Mouse (Mus musculus) limb, embryonic 11.5 days (tissue): ENCODE data around the gene Xrcc1. TPM values are rescaled to one million over a fixed set of nuclear protein-coding genes. Genes with fewer than 3 reads are reported as not detected.
A peak's percentile ranks its signal among the peaks of the same experiment; 100 is the strongest.
"Not testable (repeated sequence)": the region's sequence is repeated elsewhere in the genome, so short reads cannot be mapped to it uniquely, and the experiment has no call there.

ENCODE experiments used
- ATAC-seq: fragments of 200-750 bp; cut with Nextera tagmentation; 2 replicates; pipeline ENCODE4 v1.8.0; 2017; ENCODE audit warnings: low read depth; ENCODE audit not compliant: insufficient number of reproducible peaks, low FRiP score, low TSS enrichment
- DNase-seq: peaks from one replicate; pipeline ENCODE4 v3.0.0-alpha.2; 2015; ENCODE audit warnings: low spot score
- H3K27ac ChIP-seq: fragments of 300-500 bp; sonication (generic); replicated peaks from 2 replicates; pipeline ENCODE4 v1.5.1; 2014; ENCODE audit warnings: low read depth, mild to moderate bottlenecking, low read length
- H3K27me3 ChIP-seq: fragments of 300-500 bp; sonication (generic); 2 replicates; pipeline ENCODE4 v1.6.1; 2014; ENCODE audit warnings: mild to moderate bottlenecking, low read length, mixed read lengths; ENCODE audit not compliant: control insufficient read depth, insufficient read depth
- H3K36me3 ChIP-seq: fragments of 300-500 bp; sonication (generic); 2 replicates; pipeline ENCODE4 v1.6.1; 2014; ENCODE audit warnings: mild to moderate bottlenecking, low read length, moderate library complexity, mixed read lengths; ENCODE audit not compliant: control insufficient read depth, insufficient read depth
- H3K4me1 ChIP-seq: fragments of 300-500 bp; sonication (generic); 2 replicates; pipeline ENCODE4 v1.6.1; 2014; ENCODE audit warnings: low read length, mixed read lengths; ENCODE audit not compliant: control insufficient read depth, insufficient read depth
- H3K4me2 ChIP-seq: fragments of 300-500 bp; sonication (generic); 2 replicates; pipeline ENCODE4 v1.6.1; 2014; ENCODE audit warnings: low read depth, mild to moderate bottlenecking, moderate library complexity; ENCODE audit not compliant: severe bottlenecking
- H3K4me3 ChIP-seq: fragments of 300-500 bp; sonication (generic); 2 replicates; pipeline ENCODE4 v1.5.1; 2014; ENCODE audit warnings: low read depth, low read length
- H3K9ac ChIP-seq: fragments of 300-500 bp; sonication (generic); 2 replicates; pipeline ENCODE4 v1.6.1; 2014; ENCODE audit warnings: mild to moderate bottlenecking, low read length
- H3K9me3 ChIP-seq: fragments of 300-500 bp; sonication (generic); 2 replicates; pipeline ENCODE4 v1.6.1; 2016; ENCODE audit warnings: low read length; ENCODE audit not compliant: control insufficient read depth
- WGBS: fragments of 180-500 bp; shearing (Covaris S2); extraction: QIAGEN DNeasy Blood & Tissue Kit; methylation state at CpG from one replicate; pipeline ENCODE4 v1.1.7; 2014; 5-methylcytosine and 5-hydroxymethylcytosine counted together
- polyA plus RNA-seq: library from polyadenylated mRNA; unstranded; fragments of >200 nt; fragmentation: Nextera tagmentation; extraction: Ambion mirVana; gene quantifications from 2 replicates; pipeline ENCODE4 v1.2.1, GENCODE M21; 2014

Gene Xrcc1
- polyA plus RNA-seq, 1 experiment from 2014 or later: 141 TPM

DNA sequence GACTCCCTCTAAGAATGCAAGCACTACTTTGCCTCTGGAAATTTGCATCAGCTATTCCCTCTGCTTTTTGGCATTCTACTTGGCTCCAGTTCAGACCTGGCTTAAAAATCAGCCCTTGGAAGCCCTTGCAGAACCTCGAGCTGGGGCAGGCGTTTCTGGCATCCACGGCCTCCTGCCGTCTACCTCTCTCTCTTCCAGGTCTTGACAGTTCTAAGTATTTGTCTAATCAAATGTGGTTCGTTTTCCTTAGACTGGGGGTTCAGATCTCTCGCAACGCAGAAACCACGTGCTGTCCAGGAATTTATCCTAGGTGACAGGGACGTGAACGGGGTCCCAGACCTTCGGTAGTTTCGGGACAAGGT lies 39.6 kb upstream of the Xrcc1 start:
- no peak for ATAC-seq

DNA sequence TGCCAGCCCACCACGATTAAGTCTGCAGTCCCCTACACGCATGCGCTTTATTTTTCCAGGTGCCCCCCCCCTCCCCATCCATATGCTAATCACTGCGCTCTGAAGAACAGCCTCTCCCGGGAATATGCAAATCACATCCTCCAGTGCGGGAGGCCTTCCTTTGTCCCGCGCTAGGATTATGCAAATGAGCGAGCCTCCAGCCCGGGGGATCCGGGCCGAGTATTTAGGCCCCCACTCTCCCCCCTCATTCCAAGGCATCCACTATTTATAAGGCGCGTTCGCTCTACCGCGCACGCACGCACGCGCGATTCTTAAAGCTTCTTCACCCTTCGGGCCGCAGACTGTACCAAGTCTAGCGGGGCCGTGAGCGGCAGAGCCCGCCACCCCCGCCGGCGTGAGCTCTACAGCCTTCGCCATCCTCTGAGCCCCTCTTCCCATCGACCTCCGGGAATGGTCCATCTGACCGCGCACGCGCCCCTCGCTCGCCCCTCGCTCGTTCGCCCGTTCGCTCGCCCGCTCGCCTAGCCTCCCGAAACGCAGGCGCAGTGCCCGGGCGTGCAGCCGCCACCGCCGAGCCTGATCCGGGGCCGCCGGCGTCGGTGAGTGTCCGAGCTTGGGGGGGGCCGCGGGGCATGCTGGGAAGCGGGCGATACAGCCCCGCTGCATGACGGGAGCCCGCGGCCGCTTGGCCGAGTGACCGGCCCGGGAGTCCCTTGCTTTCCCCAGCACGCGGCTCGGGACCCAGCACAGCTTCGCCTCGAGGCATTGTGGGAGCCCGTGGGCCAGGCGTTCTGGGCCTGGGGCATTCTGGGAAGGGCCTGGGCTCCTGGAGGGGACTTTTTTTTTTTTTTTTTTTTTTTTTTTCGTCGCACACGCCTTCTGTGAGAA lies 39.0 kb upstream of the Xrcc1 start, which contains the start of gene Zfp428:
TSS of gene Zfp428 (plus strand) at position 169 of the 888 bp plus-strand sequence.
- no peaks in the 10 kb centered on the region for H3K27me3 ChIP-seq
- peak within 1 kb of the TSS; percentile 88 for H3K4me2 ChIP-seq
- H3K4me1 ChIP-seq: 0 out of 2 replicates have a peak, but pooled peaks cover 8% of the 10 kb centered on the region
- under 1% methylated on average over 84 of the region's 84 CpGs for WGBS
- peak within 1 kb of the TSS; percentile 98 for H3K27ac ChIP-seq
- ATAC-seq (peak; percentile 78), DNase-seq (peak; percentile 90)
- peak within 1 kb of the TSS; percentile 67 for H3K4me3 ChIP-seq
- H3K9me3 ChIP-seq: no peaks in the 10 kb centered on the region
- H3K9ac ChIP-seq: peak within 1 kb of the TSS; percentile 96
- no peaks in the 10 kb centered on the region for H3K36me3 ChIP-seq

More for the DNA sequence above, 39.6 kb upstream of the Xrcc1 start:
- Histone ChIP-seq H3K4me2 (peak overlapping the region; percentile 88), H3K4me1 (0 out of 2 replicates have a peak, but pooled peaks cover 8% of the 10 kb centered on the region), H3K9ac (peak overlapping the region; percentile 96), H3K27me3 (0 out of 2 replicates have a peak, but pooled peaks cover under 1% of the 10 kb centered on the region), H3K36me3 (no peaks in the 10 kb centered on the region), H3K27ac (peak overlapping the region; percentile 98), H3K4me3 (peak overlapping the region; percentile 67), H3K9me3 (no peaks in the 10 kb centered on the region)
- no peak for DNase-seq
- under 1% methylated on average over 12 of the region's 12 CpGs for WGBS

DNA sequence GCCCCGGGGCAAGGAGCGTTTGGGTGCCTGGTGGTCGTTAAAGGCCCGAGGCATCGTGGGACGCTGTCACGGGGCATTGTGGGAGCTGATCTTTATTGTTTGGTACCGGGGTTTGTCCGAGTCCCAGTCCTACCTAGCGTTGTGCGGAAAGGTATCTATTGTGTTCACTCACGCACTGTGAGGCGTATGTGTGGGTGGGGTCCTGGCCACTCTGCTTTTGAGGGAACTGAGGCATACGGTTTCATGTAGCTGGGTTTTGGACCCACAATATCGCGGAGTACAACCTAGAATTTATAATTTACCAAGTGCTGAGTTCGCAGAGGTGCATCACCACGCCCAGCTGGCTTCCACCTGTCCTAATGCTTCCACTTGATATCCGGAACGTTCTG lies 38.4 kb upstream of the Xrcc1 start:
- peak; percentile 18; the same call in 1 of the 2 replicates for ATAC-seq

DNA sequence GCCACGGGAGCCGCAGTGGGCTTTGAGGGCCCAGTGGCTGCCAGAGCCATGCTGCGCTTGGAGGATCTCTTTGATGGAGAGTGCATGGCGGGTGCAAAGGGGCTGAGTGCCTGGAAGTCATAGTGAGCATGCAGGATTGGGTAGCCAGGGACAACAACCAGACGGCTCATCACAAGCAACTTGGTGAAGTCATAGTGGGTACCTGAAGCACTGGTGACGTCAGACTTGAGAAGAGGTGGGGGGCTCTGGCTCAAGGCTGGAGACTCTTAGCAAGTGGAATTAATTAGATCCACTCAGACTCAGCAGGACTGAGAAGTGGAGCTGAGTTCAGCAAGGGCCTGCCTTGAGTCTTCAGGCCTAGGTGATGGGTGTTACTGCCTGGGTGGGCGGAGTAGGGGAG lies 33.7 kb upstream of the Xrcc1 start, which contains the start of gene AC161166.1:
TSS of gene AC161166.1 (minus strand) at position 101 of the 400 bp plus-strand sequence.
- DNase-seq: no peak
- 0 out of 2 replicates have a peak, but pooled peaks cover 2% of the 10 kb centered on the region for H3K4me1 ChIP-seq
- ATAC-seq: no peak
- no peaks in the 10 kb centered on the region for H3K9me3 ChIP-seq
- no peak within 1 kb of the TSS for H3K4me3 ChIP-seq
- no peak within 1 kb of the TSS for H3K4me2 ChIP-seq
- H3K27ac ChIP-seq: no peak within 1 kb of the TSS
- H3K36me3 ChIP-seq: no peaks in the 10 kb centered on the region; the same call in 1 of the 2 replicates
- 90% methylated on average over 7 of the region's 7 CpGs for WGBS
- H3K9ac ChIP-seq: no peak within 1 kb of the TSS
- no peaks in the 10 kb centered on the region for H3K27me3 ChIP-seq

More for the DNA sequence above, 38.4 kb upstream of the Xrcc1 start:
- H3K4me3 ChIP-seq: peak overlapping the region; percentile 67
- no peaks in the 10 kb centered on the region for H3K27me3 ChIP-seq
- DNase-seq: no peak
- peak overlapping the region; percentile 96 for H3K9ac ChIP-seq
- H3K4me2 ChIP-seq: peak overlapping the region; percentile 88
- H3K4me1 ChIP-seq: 0 out of 2 replicates have a peak, but pooled peaks cover 8% of the 10 kb centered on the region
- H3K9me3 ChIP-seq: no peaks in the 10 kb centered on the region
- H3K27ac ChIP-seq: peak overlapping the region; percentile 98
- WGBS: 1% methylated on average over 20 of the region's 20 CpGs
- no peaks in the 10 kb centered on the region for H3K36me3 ChIP-seq

DNA sequence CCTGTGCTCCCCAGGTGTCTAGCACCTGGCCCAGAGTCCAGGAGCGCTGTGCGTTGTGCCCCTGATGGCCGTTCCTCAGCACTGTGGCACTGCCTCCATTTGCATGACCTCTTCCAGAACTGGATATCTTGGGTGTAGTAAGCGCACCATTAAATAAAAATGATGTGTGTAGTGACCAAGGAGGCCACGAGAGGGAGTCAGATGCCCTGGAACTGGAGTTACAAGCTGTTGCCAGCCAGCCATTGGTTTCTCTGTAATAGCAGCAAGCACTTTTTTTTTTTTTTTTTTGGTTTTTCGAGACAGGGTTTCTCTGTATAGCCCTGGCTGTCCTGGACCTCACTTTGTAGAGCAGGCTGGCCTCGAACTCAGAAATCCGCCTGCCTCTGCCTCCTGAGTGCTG lies 29.8 kb upstream of the Xrcc1 start:
- H3K27me3 ChIP-seq, H3K4me1 ChIP-seq, H3K4me2 ChIP-seq, ATAC-seq, H3K9ac ChIP-seq, H3K27ac ChIP-seq, H3K9me3 ChIP-seq, H3K36me3 ChIP-seq, H3K4me3 ChIP-seq: not testable (repeated sequence)
- WGBS: 66% methylated on average over 8 of the region's 8 CpGs
- DNase-seq: peak; percentile 31

DNA sequence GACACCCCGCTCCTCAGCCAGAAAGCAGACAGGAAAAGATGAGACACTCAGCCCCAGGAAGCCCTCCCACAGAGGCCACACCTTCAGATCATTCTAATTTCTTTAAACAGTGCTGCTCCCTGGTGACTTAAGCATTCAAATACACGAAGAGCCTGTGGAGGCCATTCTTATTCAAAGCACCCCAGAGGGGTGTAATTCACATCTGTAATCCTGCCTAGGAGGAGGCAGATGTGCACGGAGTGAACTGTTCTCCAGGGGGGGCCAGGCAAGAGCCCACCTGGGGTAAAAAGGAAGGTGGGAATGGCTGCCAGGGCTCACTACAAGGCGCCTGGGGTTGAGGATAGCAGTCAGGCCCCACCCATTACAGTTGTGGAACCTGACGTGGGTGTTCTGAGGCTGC lies 29.0 kb upstream of the Xrcc1 start:
- Histone ChIP-seq H3K27me3 (no peaks in the 10 kb centered on the region), H3K4me2 (no peak overlapping the region), H3K4me1 (no peaks in the 10 kb centered on the region), H3K9me3 (no peaks in the 10 kb centered on the region), H3K4me3 (no peak overlapping the region), H3K36me3 (no peaks in the 10 kb centered on the region; the same call in 1 of the 2 replicates), H3K9ac (no peak overlapping the region), H3K27ac (no peak overlapping the region)
- ATAC-seq (no peak), DNase-seq (no peak)
- 61% methylated on average over 5 of the region's 5 CpGs for WGBS

DNA sequence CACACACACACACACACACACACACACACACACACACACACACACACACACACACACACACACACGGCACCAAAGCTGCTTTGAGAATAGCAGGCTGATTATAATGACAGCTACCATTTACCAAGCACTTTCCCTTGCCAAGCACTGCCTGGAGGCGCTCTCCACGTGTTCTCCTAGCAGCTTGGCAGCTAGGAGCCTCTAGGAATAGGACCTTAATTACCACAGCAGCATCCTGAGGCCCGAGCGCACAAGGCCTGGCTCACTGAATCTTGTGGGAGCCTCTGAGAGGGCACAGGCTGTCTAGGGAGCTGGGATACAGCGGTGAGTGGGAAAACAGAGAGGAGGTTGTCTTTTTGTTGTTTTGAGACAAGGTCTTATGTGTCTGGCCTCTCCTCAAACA lies 28.4 kb upstream of the Xrcc1 start:
- no peaks in the 10 kb centered on the region for H3K27me3 ChIP-seq

DNA sequence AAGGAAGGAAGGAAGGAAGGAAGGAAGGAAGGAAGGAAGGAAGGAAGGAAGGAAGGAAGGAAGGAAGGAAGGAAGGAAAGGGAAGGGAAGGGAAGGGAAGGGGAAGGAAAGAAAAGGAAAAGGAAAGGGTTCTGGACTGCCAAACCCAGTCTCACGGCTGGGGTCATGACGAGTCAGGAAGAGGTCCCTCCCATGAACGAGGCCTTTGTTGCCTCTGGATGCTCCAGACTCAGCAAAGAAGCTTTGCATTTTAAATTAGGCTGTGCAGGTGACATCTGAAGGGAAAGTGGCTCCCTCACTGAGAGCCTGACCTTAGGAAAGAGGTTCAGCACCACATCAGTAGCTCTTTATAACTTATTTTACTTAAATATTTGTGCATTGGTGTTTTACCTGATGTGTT lies 27.0 kb upstream of the Xrcc1 start:
- ATAC-seq: no peak

More for the DNA sequence above, 28.4 kb upstream of the Xrcc1 start:
- Histone ChIP-seq H3K27ac (no peak overlapping the region), H3K4me1 (no peaks in the 10 kb centered on the region), H3K9ac (no peak overlapping the region), H3K36me3 (no peaks in the 10 kb centered on the region; the same call in 1 of the 2 replicates), H3K4me2 (no peak overlapping the region), H3K9me3 (no peaks in the 10 kb centered on the region), H3K4me3 (no peak overlapping the region)
- 57% methylated on average over 6 of the region's 6 CpGs for WGBS
- DNase-seq: no peak
- no peak for ATAC-seq

More for the DNA sequence above, 27.0 kb upstream of the Xrcc1 start:
- Histone ChIP-seq H3K4me3 (no peak overlapping the region), H3K9ac (no peak overlapping the region), H3K36me3 (no peaks in the 10 kb centered on the region; the same call in 1 of the 2 replicates), H3K27me3 (no peaks in the 10 kb centered on the region), H3K9me3 (no peaks in the 10 kb centered on the region), H3K4me2 (no peak overlapping the region), H3K27ac (no peak overlapping the region), H3K4me1 (no peaks in the 10 kb centered on the region)
- DNase-seq: no peak
- WGBS: 74% methylated on average over 3 of the region's 3 CpGs
